Mouse (Mus musculus) left cerebral cortex, postnatal 4 days (tissue): ENCODE measurements around the gene Matn4. TPM values are rescaled to one million over a fixed set of nuclear protein-coding genes. Genes with fewer than 3 reads are reported as not detected.
A peak's percentile ranks its signal among the peaks of the same experiment; 100 is the strongest.

Experiments
- DNase-seq: peaks from one replicate; pipeline ENCODE4 v3.0.0-alpha.2; 2022
- intact Hi-C: fragments of 180-260 bp; cut with DNase I; formaldehyde crosslinking; loops from one replicate; pipeline ENCODE4 v1.15.1; 2025
- total RNA-seq, 2 experiments: library from RNA; stranded (reverse); gene quantifications; 2 replicates each; pipeline ENCODE4 v1.2.3; 2021

Matn4 gene
- total RNA-seq, 2 experiments from 2014 or later: 9.6 to 9.8 TPM

DNA sequence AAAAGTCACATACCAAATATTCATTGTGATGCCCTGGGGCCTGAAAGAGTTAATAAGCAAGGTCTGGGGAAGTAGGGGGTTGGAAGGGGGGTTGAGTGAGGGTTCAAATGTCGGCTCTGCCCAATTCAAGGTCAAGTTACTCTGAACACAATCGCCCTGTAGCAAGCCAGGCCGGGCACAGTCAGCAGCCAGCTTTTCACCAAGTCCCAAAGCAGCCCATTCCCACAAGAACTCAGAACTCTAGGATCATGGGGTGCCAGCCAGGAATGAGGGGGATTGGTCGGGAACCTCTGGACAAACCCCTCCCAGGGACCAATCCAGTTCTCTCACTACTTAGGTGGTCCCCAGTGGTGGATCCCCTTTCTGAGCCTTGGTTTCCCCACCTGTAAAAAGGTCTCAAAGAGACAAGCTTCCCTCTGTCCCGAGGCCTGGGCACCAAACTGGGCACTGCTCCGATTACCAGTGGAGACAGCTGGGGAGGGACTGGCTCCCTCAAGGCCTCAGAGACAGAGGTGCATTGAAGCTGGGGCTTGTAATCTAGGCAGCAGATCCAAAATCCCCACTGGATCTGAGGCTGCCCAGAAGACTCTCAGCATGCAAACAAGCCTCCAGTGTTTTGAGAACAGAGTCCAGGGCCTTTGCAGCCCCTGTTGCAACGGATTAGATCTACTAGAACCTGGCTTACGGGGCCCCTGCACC is 31.4 kb upstream of the Matn4 start:
- no peak for DNase-seq
- intact Hi-C loops: no loop called here

GRCm38 (mm10) chr2:164435216-164436090 is 30.5 kb upstream of the Matn4 start:
- DNase-seq: no peak
- intact Hi-C loops: no loop called here

GRCm38 (mm10) chr2:164434681-164435080 is 29.7 kb upstream of the Matn4 start:
- intact Hi-C loops: no loop called here
- DNase-seq: no peak

- intact Hi-C loops: no loop called here
- DNase-seq: no peak
Measured at GRCm38 (mm10) chr2:164433278-164433895, 28.4 kb upstream of the Matn4 start.

DNA sequence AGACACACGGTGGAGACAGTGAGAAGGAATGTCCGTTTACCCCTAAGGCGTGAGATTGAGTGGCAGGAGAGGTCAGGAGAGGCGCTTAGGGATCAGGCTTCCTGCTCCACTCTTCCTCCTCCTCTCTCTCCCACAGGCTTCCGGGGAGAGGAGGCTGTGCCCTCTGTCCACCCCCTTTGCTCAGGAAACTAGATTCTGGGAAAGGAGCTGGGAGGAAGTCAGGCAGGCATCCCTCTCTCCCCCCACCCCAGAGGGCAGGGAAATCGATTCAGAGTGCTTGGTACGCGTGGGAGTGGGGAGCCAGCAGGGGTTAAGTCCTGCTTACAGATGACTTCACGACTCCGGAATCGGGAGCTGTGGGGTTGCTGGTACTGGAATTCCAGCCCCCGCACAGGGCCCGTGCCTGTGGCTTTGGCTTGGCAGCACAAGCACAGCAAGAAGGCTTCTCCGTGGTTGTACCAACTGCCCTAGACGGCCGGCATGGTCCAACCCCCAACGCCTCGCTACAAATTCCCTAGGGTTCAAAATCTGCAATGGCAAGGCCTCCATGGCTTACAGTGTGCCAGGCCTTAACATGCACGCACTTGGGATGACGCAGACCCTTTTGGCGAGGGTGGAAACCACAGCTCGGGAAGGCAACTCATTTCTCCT is 27.7 kb upstream of the Matn4 start:
- DNase-seq: no peak
- intact Hi-C loops: no loop called here

GRCm38 (mm10) chr2:164431676-164432465 is 26.9 kb upstream of the Matn4 start:
- no peak for DNase-seq
- intact Hi-C loops: no loop called here

GRCm38 (mm10) chr2:164430697-164431096 is 25.7 kb upstream of the Matn4 start:
- DNase-seq: no peak
- intact Hi-C loops: no loop called here

GRCm38 (mm10) chr2:164429881-164430615 is 25.1 kb upstream of the Matn4 start:
- intact Hi-C loops: loop anchor here (10.0 kb wide), 1 partner anchor 135 kb away; the partner anchor contains the start of gene Wfdc2
- no peak for DNase-seq

DNA sequence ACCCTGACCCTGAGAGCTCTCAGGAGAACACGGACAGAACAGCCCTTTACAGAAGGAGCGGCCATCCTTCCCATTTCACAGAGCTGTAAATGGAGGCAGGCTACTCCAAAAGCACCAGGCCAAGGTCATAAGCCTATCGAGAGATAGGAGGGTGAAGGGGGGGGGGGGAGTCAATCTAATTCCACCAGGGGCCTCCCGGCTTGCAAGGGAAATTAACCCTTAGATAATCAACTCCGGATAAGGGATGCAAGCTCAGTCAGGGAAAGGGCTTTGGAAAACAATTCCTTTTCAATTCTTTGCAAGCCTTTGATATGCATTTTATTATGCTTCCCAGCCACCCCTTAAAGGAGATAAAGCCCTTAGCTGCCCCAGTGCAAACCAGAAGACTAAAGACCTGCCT is 23.5 kb upstream of the Matn4 start:
- no peak for DNase-seq
- intact Hi-C loops: loop anchor here (10.0 kb wide), 1 partner anchor 136 kb away; the partner anchor contains the start of gene Wfdc2

GRCm38 (mm10) chr2:164426952-164427351 is 22.0 kb upstream of the Matn4 start:
- DNase-seq: no peak
- intact Hi-C loops: loop anchor here (10.0 kb wide), 1 partner anchor 138 kb away; the partner anchor contains the start of gene Wfdc2

DNA sequence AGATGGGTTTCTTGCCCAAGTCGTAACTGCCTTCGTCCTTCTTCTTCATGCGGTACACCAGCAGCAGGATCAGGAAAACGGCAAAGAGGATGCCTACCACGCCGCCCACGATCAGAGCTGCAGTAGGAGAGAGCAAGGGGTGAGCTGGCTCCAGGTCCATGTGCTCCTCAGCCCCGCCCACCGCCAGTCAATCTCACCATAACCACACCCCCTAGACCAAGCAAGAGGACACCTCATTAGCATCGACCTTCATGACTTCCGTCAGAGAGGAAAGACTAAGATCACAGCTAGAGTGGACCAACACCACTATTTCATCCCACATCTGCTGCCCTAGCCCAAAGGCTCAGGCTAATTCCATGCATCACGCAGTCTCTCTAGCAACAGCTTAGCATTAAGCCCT is 21.2 kb upstream of the Matn4 start:
- intact Hi-C loops: loop anchor here (10.0 kb wide), 1 partner anchor 139 kb away; the partner anchor contains the start of gene Wfdc2
- DNase-seq: no peak

DNA sequence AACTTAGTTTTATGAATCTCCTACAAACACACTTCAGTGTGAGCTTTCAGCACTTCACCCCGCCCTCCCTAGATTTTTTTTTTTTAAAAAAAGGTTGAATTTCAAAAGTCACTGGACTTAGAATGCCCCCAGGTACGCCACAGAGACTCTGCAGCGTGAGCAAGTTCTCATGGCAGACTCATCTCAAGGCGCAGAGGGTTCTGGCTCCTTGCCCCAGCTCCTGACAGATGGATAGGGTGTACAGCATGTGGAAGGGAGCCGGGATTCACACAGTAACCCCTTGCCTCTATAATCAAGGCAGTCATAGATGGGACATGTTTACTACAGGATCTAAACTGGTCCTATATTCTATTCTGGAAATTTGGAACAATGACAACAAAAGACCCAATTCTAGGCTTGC is 20.4 kb upstream of the Matn4 start:
- DNase-seq: peak; percentile 59
- intact Hi-C loops: loop anchor here (10.0 kb wide), 1 partner anchor 139 kb away; the partner anchor contains the start of gene Wfdc2

DNA sequence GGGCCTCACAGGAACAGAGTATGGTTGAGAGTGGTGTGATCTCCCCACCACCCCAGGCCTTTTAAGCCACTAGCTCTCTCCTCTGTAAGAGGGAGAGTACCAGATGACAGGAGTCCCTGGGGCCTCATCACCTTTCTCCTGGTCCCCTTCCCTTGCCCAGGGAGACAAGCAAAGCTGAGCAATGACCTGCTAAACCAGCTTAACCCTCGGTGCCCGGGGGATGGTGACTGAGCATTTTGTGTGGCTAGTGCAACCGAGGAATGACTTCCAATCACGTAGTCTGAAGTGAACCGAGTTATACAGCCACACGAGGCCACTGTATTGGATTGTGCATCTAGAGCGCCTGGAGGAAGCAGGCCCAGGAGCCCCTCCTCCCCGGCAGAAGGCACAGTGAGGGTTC is 19.4 kb upstream of the Matn4 start:
- intact Hi-C loops: loop anchor here (10.0 kb wide), 1 partner anchor 140 kb away; the partner anchor contains the start of gene Wfdc2
- DNase-seq: no peak

- intact Hi-C loops: loop anchor here (10.0 kb wide), 1 partner anchor 141 kb away; the partner anchor contains the start of gene Wfdc2
- DNase-seq: no peak
Measured at GRCm38 (mm10) chr2:164423464-164423863, 18.5 kb upstream of the Matn4 start.

DNA sequence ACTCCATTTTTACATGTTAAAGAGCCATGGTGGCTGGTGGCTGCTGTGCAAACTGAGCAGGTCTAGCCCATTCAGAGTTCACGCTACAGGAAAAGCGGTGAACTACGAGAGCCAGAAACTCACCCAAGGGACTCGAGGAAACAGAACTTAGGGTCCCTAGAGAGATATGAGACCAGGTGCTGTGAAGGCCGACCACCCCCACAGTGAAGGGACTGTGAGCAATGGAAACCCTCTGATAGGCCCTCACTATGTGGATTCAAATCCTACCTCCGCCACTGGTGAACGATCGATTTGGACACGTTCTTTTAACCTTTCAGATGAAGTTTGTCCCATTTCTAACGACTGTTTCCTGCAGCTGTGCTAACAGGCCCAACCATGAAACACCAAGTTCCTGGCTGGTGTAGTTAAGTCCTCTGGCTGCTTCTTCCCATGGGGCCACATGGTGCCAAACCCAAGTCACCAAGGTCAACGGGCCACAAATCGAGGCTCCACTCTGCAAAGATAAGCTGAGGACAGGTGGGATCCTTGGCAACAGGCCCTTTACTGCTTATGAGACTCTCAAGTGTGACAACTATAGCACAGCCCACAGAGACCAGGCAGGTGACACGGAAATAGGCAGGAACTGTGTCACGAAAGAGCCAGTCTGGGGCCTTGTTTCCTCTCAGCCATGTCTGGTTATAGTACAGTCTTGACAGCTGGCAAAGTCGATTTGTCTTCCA is 17.9 kb upstream of the Matn4 start:
- intact Hi-C loops: loop anchor here (10.0 kb wide), 1 partner anchor 142 kb away; the partner anchor contains the start of gene Wfdc2
- no peak for DNase-seq

DNA sequence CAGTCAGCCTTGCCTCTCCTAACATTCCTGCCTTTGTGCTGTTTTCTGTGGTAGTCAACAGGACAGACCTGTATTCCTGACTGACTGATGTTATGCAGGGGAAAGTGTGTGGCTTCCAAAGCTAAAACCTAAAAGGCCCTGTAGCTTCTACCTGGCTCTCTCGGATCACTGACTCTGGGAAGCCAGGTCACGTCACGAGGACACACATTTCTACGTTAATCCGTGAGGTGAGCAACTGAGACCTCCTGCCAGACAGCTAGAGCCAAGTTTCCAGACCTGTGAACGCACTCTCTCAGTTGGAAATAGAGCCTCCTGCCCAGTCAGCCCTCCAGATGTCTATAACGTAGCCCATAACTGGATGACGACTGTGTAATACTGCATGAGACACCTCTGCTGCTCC is 17.0 kb upstream of the Matn4 start:
- DNase-seq: no peak

GRCm38 (mm10) chr2:164421306-164421705 is 16.3 kb upstream of the Matn4 start:
- intact Hi-C loops: loop anchor here (10.0 kb wide), 1 partner anchor 143 kb away; the partner anchor contains the start of gene Wfdc2
- no peak for DNase-seq

More for the DNA sequence above, 17.0 kb upstream of the Matn4 start:
- intact Hi-C loops: loop anchor here (10.0 kb wide), 1 partner anchor 143 kb away; the partner anchor contains the start of gene Wfdc2

DNA sequence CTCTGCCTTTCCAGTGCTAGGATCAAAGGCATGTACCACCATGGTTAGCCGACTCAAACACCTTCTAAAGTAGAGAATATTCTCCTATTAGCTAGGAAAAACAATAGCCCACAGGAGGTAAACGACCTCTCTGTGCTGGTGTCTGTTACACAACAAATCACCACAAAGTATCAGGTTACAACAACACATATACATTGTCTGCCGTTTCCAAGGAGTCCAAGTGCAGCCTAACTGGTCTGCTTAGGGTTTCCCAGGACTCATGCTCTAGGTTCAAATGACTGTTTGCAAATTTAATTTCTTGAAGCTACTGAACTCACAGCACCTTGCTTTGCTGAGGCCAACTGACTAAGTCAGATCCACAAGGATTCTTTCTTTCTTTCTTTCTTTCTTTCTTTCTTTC is 14.5 kb upstream of the Matn4 start:
- DNase-seq: no peak
- intact Hi-C loops: loop anchor here (5.0 to 10.0 kb wide), 2 partner anchors 38 to 115 kb away; partner anchors contain the start of gene Sys1
